Mouse (Mus musculus) induced T-regulatory cell, adult 2 months (primary cell): ENCODE results near the gene Pnp2.
"Not testable (repeated sequence)": the region's sequence is repeated elsewhere in the genome, so short reads cannot be mapped to it uniquely, and the experiment has no call there.

Experiments
- DNase-seq: peaks from one replicate; pipeline ENCODE4 v3.0.0-alpha.2; 2012; ENCODE audit warnings: low read depth

The Pnp2 gene

GRCm38 (mm10) chr14:50955942-50956508 lies at the start of gene Pnp2:
TSS of gene Pnp2 (plus strand) at chr14:50955992.
- peak; percentile 71 for DNase-seq

- no peak for DNase-seq
Observed at GRCm38 (mm10) chr14:50908126-50908525, 47.7 kb upstream of the Pnp2 start.

GRCm38 (mm10) chr14:50911356-50911755 lies 44.4 kb upstream of the Pnp2 start:
- no peak for DNase-seq

GRCm38 (mm10) chr14:50923437-50923836 lies 32.4 kb upstream of the Pnp2 start:
- DNase-seq, result not testable (repeated sequence)

GRCm38 (mm10) chr14:50924281-50925064 lies 31.3 kb upstream of the Pnp2 start, which contains the start of the genes Osgep and Apex1:
TSS of gene Osgep (minus strand) at chr14:50924893.
TSS of gene Apex1 (plus strand) at chr14:50924968.
- DNase-seq, result peak; percentile 98

- DNase-seq, result no peak
Observed at GRCm38 (mm10) chr14:50925111-50925920, 30.5 kb upstream of the Pnp2 start.

GRCm38 (mm10) chr14:50927366-50927765 lies 28.4 kb upstream of the Pnp2 start:
- DNase-seq, result no peak

GRCm38 (mm10) chr14:50929951-50930350 lies 25.8 kb upstream of the Pnp2 start:
- DNase-seq, result no peak

GRCm38 (mm10) chr14:50930377-50930753 lies 25.4 kb upstream of the Pnp2 start:
- peak; percentile 87 for DNase-seq

GRCm38 (mm10) chr14:50930754-50931492 lies 24.9 kb upstream of the Pnp2 start, which contains the start of the genes Pip4p1 and Pnp:
TSS of gene Pip4p1 (minus strand) at chr14:50930856.
TSS of gene Pnp (plus strand) at chr14:50931082.
- peak; percentile 98 for DNase-seq

- DNase-seq, result peak; percentile 58
Observed at GRCm38 (mm10) chr14:50931493-50932020, 24.2 kb upstream of the Pnp2 start.

GRCm38 (mm10) chr14:50936649-50937048 lies 19.1 kb upstream of the Pnp2 start:
- DNase-seq, result no peak

GRCm38 (mm10) chr14:50938119-50938908 lies 17.5 kb upstream of the Pnp2 start:
- no peak for DNase-seq

- peak; percentile 42 for DNase-seq
Observed at GRCm38 (mm10) chr14:50938940-50939339, 16.9 kb upstream of the Pnp2 start.

- DNase-seq, result peak; percentile 94
Observed at GRCm38 (mm10) chr14:50943932-50944667, 11.7 kb upstream of the Pnp2 start, which contains the start of gene Gm49342. TSS of gene Gm49342 (plus strand) at chr14:50944517.

- DNase-seq, result not testable (repeated sequence)
Observed at GRCm38 (mm10) chr14:50944668-50945033, 11.1 kb upstream of the Pnp2 start.

GRCm38 (mm10) chr14:50945081-50945480 lies 10.7 kb upstream of the Pnp2 start:
- DNase-seq, result not testable (repeated sequence)

GRCm38 (mm10) chr14:50945526-50945925 lies 10.3 kb upstream of the Pnp2 start:
- not testable (repeated sequence) for DNase-seq

- no peak for DNase-seq
Observed at GRCm38 (mm10) chr14:50955487-50955886, 305 bp upstream of the Pnp2 start.

- DNase-seq, result not testable (repeated sequence)
Observed at GRCm38 (mm10) chr14:50956724-50957123, 932 bp downstream of the Pnp2 start.
